Mouse (Mus musculus) retina, postnatal 1 day (tissue): ENCODE results near the gene Skap2.

Experiments
- DNase-seq: peaks from one replicate; pipeline ENCODE4 v3.0.0-alpha.2; 2012

The Skap2 gene

GRCm38 (mm10) chr6:52004995-52005394, 7.4 kb downstream of the Skap2 start:
- peak; percentile 29 for DNase-seq

GRCm38 (mm10) chr6:52002676-52003075, 9.7 kb downstream of the Skap2 start:
- peak; percentile 65 for DNase-seq

GRCm38 (mm10) chr6:51999157-51999478, 13.2 kb downstream of the Skap2 start:
- no peak for DNase-seq

- peak; percentile 55 for DNase-seq
Observed at GRCm38 (mm10) chr6:51998409-51999156, 13.8 kb downstream of the Skap2 start.

- DNase-seq = no peak
Observed at GRCm38 (mm10) chr6:51987999-51988398, 24.4 kb downstream of the Skap2 start.

GRCm38 (mm10) chr6:51977638-51978037, 34.7 kb downstream of the Skap2 start:
- peak; percentile 11 for DNase-seq

- DNase-seq = no peak
Observed at GRCm38 (mm10) chr6:51975751-51976150, 36.6 kb downstream of the Skap2 start.

GRCm38 (mm10) chr6:51958992-51959391, 53.4 kb downstream of the Skap2 start:
- DNase-seq = peak; percentile 10

- no peak for DNase-seq
Observed at GRCm38 (mm10) chr6:51956048-51956792, 56.1 kb downstream of the Skap2 start.

GRCm38 (mm10) chr6:51947661-51948060, 64.7 kb downstream of the Skap2 start:
- no peak for DNase-seq

GRCm38 (mm10) chr6:51944916-51945315, 67.4 kb downstream of the Skap2 start:
- no peak for DNase-seq

GRCm38 (mm10) chr6:51933998-51934397, 78.4 kb downstream of the Skap2 start:
- no peak for DNase-seq

GRCm38 (mm10) chr6:51933034-51933611, 79.2 kb downstream of the Skap2 start:
- peak; percentile 71 for DNase-seq

- DNase-seq = no peak
Observed at GRCm38 (mm10) chr6:51927101-51927500, 85.2 kb downstream of the Skap2 start.

GRCm38 (mm10) chr6:51921831-51922230, 90.5 kb downstream of the Skap2 start:
- no peak for DNase-seq

GRCm38 (mm10) chr6:51908495-51908894, 103.9 kb downstream of the Skap2 start:
- no peak for DNase-seq

- DNase-seq = no peak
Observed at GRCm38 (mm10) chr6:51905659-51906058, 106.7 kb downstream of the Skap2 start.

GRCm38 (mm10) chr6:51901544-51901943, 110.8 kb downstream of the Skap2 start:
- DNase-seq = no peak

- DNase-seq = no peak
Observed at GRCm38 (mm10) chr6:51898318-51898994, 113.9 kb downstream of the Skap2 start.

GRCm38 (mm10) chr6:51895753-51896152, 116.6 kb downstream of the Skap2 start:
- DNase-seq = no peak

GRCm38 (mm10) chr6:51894717-51895116, 117.6 kb downstream of the Skap2 start:
- no peak for DNase-seq

- DNase-seq = no peak
Observed at GRCm38 (mm10) chr6:51890356-51890755, 122.0 kb downstream of the Skap2 start.

GRCm38 (mm10) chr6:51889824-51890223, 122.5 kb downstream of the Skap2 start:
- no peak for DNase-seq
